In the genomic region with DNA sequence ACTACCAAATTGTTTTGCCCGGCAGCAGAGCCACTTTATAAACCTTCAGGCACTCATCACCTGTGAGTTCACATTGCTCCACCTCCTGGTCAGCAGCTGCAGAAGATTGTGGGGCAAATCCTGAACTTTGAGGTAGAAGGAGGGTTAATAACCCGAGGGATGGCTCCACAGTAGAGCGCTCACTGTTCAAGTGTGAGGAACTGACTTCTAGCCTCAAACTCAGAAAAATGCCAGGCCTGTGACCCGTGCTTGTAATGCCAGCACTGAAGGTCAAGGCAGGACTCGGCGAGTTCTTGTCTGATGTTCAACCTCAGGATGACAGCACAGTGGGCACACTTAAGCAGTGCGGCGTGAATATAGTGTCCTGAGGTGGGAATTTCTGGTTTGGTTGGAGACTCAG, we compare ENCODE assay signal across 26 mouse cellular contexts. TPM values are rescaled to one million over a fixed set of nuclear protein-coding genes. Genes with fewer than 3 reads are reported as not detected.
DNase-seq lines count a peak whose midpoint lies in the region; ATAC-seq and TF ChIP-seq lines count a peak whose summit lies in the region.
"Had no signal": no experiment of that assay in that cellular context is flagged by ENCODE, and none has a peak within 500 bp of the region (broad histone marks: within the 10 kb centered on the region; RNA-seq: fewer than 3 reads in every experiment).

No protein-coding gene starts in this region.

- TF ChIP-seq EP300 in CH12.LX (IDR thresholded peaks at IDR 0.05; ENCODE audit: low read length): no peak

- no peaks in the 10 kb centered on the region for H3K79me2 ChIP-seq in CH12.LX (replicated peaks; ENCODE audit: control insufficient read depth, extremely low read depth, insufficient read depth, poor library complexity, severe bottlenecking)

- H3K4me2 ChIP-seq in kidney, embryonic 15.5 days: no peak overlapping the region
- no peak overlapping the region for H3K4me2 ChIP-seq in CH12.LX (ENCODE audit: insufficient read depth, low read depth, poor library complexity, severe bottlenecking)
- H3K4me2 ChIP-seq: embryonic facial prominence, embryonic 12.5 days; embryonic facial prominence, embryonic 15.5 days; heart, embryonic 11.5 days; hindbrain, embryonic 12.5 days had no signal

- TF ChIP-seq RAD21 in CH12.LX (IDR thresholded peaks at IDR 0.05; ENCODE audit: low read depth, low read length): no peak; the same call in 1 of the 2 replicates

- no peak overlapping the region for H3K9ac ChIP-seq in kidney, embryonic 15.5 days
- no peak overlapping the region for H3K9ac ChIP-seq in CH12.LX (ENCODE audit: insufficient read depth, low read depth)
- H3K9ac ChIP-seq: embryonic facial prominence, embryonic 12.5 days; embryonic facial prominence, embryonic 15.5 days; forebrain, postnatal 0 days; hindbrain, embryonic 12.5 days had no signal

- H3K4me3 ChIP-seq in kidney, embryonic 15.5 days (replicated peaks): no peak overlapping the region
- no peak overlapping the region for H3K4me3 ChIP-seq in CH12.LX (replicated peaks in 1 of 3; ENCODE audit: low read depth in 2 of 3, low read length in 2 of 3, poor library complexity in 1 of 3)
- H3K4me3 ChIP-seq: embryonic facial prominence, embryonic 12.5 days; embryonic facial prominence, embryonic 15.5 days; gastrocnemius, adult 2 months; hindbrain, embryonic 12.5 days had no signal

- dilution Hi-C loops in CH12.LX (cut with MboI; ENCODE audit: extremely low pct_ligation_motif_present, extremely low pct_unique_long_range_greater_than_20kb, low sequenced_read_pairs): no loop called here

- no peaks in the 10 kb centered on the region for H3K36me3 ChIP-seq in kidney, embryonic 15.5 days
- no peaks in the 10 kb centered on the region for H3K36me3 ChIP-seq in CH12.LX (replicated peaks in 1 of 2; ENCODE audit: control insufficient read depth in 1 of 2, insufficient read depth in 1 of 2, low read length in 1 of 2)
- H3K36me3 ChIP-seq: embryonic facial prominence, embryonic 12.5 days; embryonic facial prominence, embryonic 15.5 days; G1E; hindbrain, embryonic 12.5 days had no signal

- no peaks in the 10 kb centered on the region for H3K27me3 ChIP-seq in kidney, embryonic 15.5 days
- H3K27me3 ChIP-seq in CH12.LX (replicated peaks): no peaks in the 10 kb centered on the region
- H3K27me3 ChIP-seq: embryonic facial prominence, embryonic 12.5 days; embryonic facial prominence, embryonic 15.5 days; hindbrain, embryonic 12.5 days; Patski had no signal

- TF ChIP-seq CTCF in CH12.LX (conservative IDR thresholded peaks at IDR 0.05 in 1 of 2, IDR thresholded peaks at IDR 0.05 in 1 of 2; ENCODE audit: low read depth in 2 of 2, low read length in 2 of 2): peak in 1 of 2 experiments; percentile 21; a peak in 2 of 4 replicates

- H3K9me3 ChIP-seq in kidney, embryonic 15.5 days (replicated peaks): no peaks in the 10 kb centered on the region
- H3K9me3 ChIP-seq in CH12.LX (replicated peaks; ENCODE audit: low read length): peaks cover 2% of the 10 kb centered on the region
- H3K9me3 ChIP-seq: embryonic facial prominence, embryonic 12.5 days; embryonic facial prominence, embryonic 15.5 days; G1E; hindbrain, embryonic 12.5 days had no signal

- no peak for ATAC-seq in kidney, embryonic 15.5 days (replicated peaks; ENCODE audit: low FRiP score)
- ATAC-seq: forebrain, embryonic 14.5 days; forebrain, postnatal 0 days; Patski had no signal

- 62% methylated on average over 8 of the region's 8 CpGs for WGBS in kidney, embryonic 15.5 days

- peak; percentile 63 for DNase-seq in kidney, adult 11 months
- DNase-seq in kidney, adult 8-10 months: peak; percentile 60 to 76
- no peak for DNase-seq in kidney, postnatal 14 days
- DNase-seq in CH12.LX (ENCODE audit: extremely low read depth): no peak
- DNase-seq in kidney, postnatal 36 days: peak; percentile 69 to 75
- DNase-seq in thymus, adult 18-20 months: no peak
- DNase-seq: adrenal gland, postnatal 10 days; adrenal gland, postnatal 36 days; cerebellum, adult 2 months; cerebellum, adult 9-11 months; cerebellum, postnatal 25 days; forebrain, postnatal 0 days; gastrocnemius, adult 2 months; gastrocnemius, postnatal 14 days; heart, adult 11 months had no signal

- H3K4me1 ChIP-seq in kidney, embryonic 15.5 days: peaks cover 16% of the 10 kb centered on the region
- H3K4me1 ChIP-seq in CH12.LX (ENCODE audit: control insufficient read depth in 1 of 2, insufficient read depth in 2 of 2): peaks cover 14 to 31% of the 10 kb centered on the region in 2 experiments

- no peak for TF ChIP-seq POLR2A in CH12.LX (IDR thresholded peaks at IDR 0.05; ENCODE audit: low read depth, low read length)

- H3K27ac ChIP-seq in kidney, embryonic 15.5 days: no peak overlapping the region
- H3K27ac ChIP-seq in CH12.LX (ENCODE audit: insufficient read depth, low read depth): no peak overlapping the region
- H3K27ac ChIP-seq: embryonic facial prominence, embryonic 12.5 days; embryonic facial prominence, embryonic 15.5 days; gastrocnemius, adult 2 months; hindbrain, embryonic 12.5 days had no signal

- in situ Hi-C loops in CH12.LX (cut with MboI; ENCODE audit: low pct_ligation_motif_present, low pct_unique_long_range_greater_than_20kb, low sequenced_read_pairs): loop anchor here (25.0 kb wide), 1 partner anchor 329 kb away; the partner anchor contains the start of gene Atf2

TF ChIP-seq in CH12.LX, 34 proteins besides CTCF, POLR2A, EP300 and RAD21:
- TF ChIP-seq PAX5 (IDR thresholded peaks at IDR 0.05; ENCODE audit: low read length) (no peak), MYC (IDR thresholded peaks at IDR 0.05; ENCODE audit: low read depth, low read length) (no peak), SMC3 (IDR thresholded peaks at IDR 0.05; ENCODE audit: low read depth, low read length) (peak; percentile 7; the same call in 1 of the 2 replicates)

RNA-seq across cellular contexts. Expression of gene Chrna1, which starts 22.2 kb away (rescaled TPM):
- 1.3 and 1.4 TPM in 2 replicates for polyA plus RNA-seq in kidney, embryonic 15.5 days (2015; fragmentation: Nextera tagmentation; extraction: Ambion mirVana)
- total RNA-seq in CH12.LX (2012; rRNA removed): 0.04 TPM in 1 of 2 replicates, not detected in the other
- not detected in 2 replicates for total RNA-seq in CH12.LX (2014; rRNA removed)
- polyA plus RNA-seq in CH12.LX (2012; ENCODE audit: insufficient read length, low read depth): not detected in 2 replicates
- total RNA-seq: adrenal gland, adult 18-20 months; adrenal gland, postnatal 36 days; common myeloid progenitor, adult 5-6 weeks; hematopoietic stem cell, adult 5-6 weeks had no signal
- polyA plus RNA-seq: G1E had no signal

RNA-seq across cellular contexts. Expression of gene Wipf1, which starts 28.4 kb away (rescaled TPM):
- 8.7 and 9.7 TPM in 2 replicates for polyA plus RNA-seq in kidney, embryonic 15.5 days (2015; fragmentation: Nextera tagmentation; extraction: Ambion mirVana)
- 18.3 and 19.2 TPM in 2 replicates for total RNA-seq in CH12.LX (2012; rRNA removed)
- 18.8 and 21.8 TPM in 2 replicates for total RNA-seq in CH12.LX (2014; rRNA removed)
- polyA plus RNA-seq in CH12.LX (2012; ENCODE audit: insufficient read length, low read depth): 88.7 and 95.0 TPM in 2 replicates

Comparison
In these comparisons a context has a peak if more than half of its experiments do, and no peak if none do; other contexts are left out.
1. DNase-seq: peak in kidney, adult 11 months (single experiment), kidney, adult 8-10 months (2 of 2) and kidney, postnatal 36 days (2 of 2); none in kidney, postnatal 14 days (single experiment), CH12.LX (single experiment) and thymus, adult 18-20 months (0 of 2).